Mouse (Mus musculus) gastrocnemius, adult 2 months (tissue): ENCODE data around the gene Tprgl. TPM values are rescaled to one million over a fixed set of nuclear protein-coding genes. Genes with fewer than 3 reads are reported as not detected.
A peak's percentile ranks its signal among the peaks of the same experiment; 100 is the strongest.

Source experiments
- DNase-seq: peaks from one replicate; pipeline ENCODE4 v3.0.0; 2022
- H3K27ac ChIP-seq: fragments of 200-600 bp; 2 replicates; pipeline ENCODE4 v1.8.1; 2022; ENCODE audit warnings: mild to moderate bottlenecking
- H3K4me3 ChIP-seq: fragments of 200-600 bp; 2 replicates; pipeline ENCODE4 v1.8.1; 2022; ENCODE audit warnings: mild to moderate bottlenecking, moderate library complexity
- CTCF ChIP-seq: fragments of 200-600 bp; IDR thresholded peaks from 2 replicates; pipeline ENCODE4 v1.8.1; 2022; ENCODE audit warnings: antibody characterized with exemption, mild to moderate bottlenecking, moderate library complexity
- intact Hi-C: fragments of 180-260 bp; cut with DNase I; formaldehyde crosslinking; loops from one replicate; pipeline ENCODE4 v1.15.1; 2025
- total RNA-seq, 2 experiments: library from RNA; stranded (reverse); gene quantifications; 2 replicates each; pipeline ENCODE4 v1.2.3; 2021

Gene Tprgl
- total RNA-seq, 2 experiments from 2014 or later, result 86.9 to 109 TPM

GRCm38 (mm10) chr4:154129950-154130349, 30.5 kb downstream of the Tprgl start:
- no peak for TF ChIP-seq CTCF
- H3K4me3 ChIP-seq, result no peak overlapping the region
- intact Hi-C loops, result no loop called here
- H3K27ac ChIP-seq, result no peak overlapping the region
- no peak for DNase-seq

DNA sequence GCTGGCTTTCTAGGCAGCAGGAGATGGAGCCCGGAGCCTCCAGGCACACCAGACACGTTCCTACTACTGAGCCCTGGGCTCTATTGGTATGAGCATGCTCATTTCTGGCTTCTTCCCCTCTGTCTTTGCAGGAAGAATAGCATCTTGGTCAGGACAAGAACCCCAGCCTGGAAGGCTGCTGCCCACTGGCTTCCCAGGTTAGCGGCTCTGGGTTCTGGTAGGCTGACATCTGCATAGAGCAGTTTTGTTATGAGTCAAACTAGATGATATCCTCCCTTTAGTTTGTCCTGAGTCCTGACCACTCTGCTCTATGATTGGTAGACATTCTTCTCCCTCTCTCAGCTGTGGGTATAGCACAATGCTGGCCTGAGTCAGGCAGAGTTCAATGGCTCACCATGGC, 33.2 kb downstream of the Tprgl start:
- H3K27ac ChIP-seq, result no peak overlapping the region
- intact Hi-C loops, result no loop called here
- no peak for DNase-seq
- no peak for TF ChIP-seq CTCF
- H3K4me3 ChIP-seq, result no peak overlapping the region

DNA sequence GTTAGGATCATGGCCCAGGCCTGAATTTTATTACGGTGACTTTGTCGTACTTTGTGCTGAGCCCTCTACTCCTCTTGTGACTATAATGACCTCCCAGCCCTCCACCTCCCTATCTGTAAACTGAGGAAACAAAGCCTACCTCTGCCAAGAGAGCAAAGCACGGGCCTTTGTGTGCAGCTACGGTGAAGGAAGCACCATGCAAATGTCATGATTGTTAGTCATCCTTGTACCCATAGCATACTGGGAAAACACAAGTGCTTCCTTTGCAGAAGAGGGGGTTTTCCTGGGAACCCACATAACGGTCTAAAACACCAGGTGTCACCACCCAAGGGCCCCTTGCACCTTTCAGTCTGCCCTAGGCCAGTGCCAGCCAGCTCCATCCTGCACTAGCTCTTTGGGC, 35.3 kb downstream of the Tprgl start:
- intact Hi-C loops, result no loop called here
- DNase-seq, result no peak
- Histone ChIP-seq H3K27ac (no peak overlapping the region), H3K4me3 (no peak overlapping the region)
- no peak for TF ChIP-seq CTCF

DNA sequence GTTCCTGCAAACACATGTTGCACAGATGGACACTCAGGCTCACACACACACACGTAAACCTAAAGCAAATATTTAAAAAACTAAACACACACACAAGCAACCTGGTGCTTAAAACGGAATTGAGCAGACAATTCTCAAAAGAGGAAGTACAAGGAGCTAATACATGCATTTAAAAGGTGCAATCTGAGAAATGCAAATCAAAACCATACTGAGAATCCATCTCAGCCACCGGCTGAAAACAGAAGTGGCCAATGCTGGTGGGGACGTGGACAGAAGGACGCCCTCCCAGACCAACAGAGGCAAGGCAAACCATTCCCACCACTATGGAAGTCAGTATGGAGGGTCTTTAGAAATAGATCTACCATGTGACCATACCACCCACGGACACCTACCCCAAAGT, 36.9 kb downstream of the Tprgl start:
- no peak for DNase-seq
- intact Hi-C loops, result no loop called here
- H3K4me3 ChIP-seq, result no peak overlapping the region
- no peak for TF ChIP-seq CTCF
- no peak overlapping the region for H3K27ac ChIP-seq

DNA sequence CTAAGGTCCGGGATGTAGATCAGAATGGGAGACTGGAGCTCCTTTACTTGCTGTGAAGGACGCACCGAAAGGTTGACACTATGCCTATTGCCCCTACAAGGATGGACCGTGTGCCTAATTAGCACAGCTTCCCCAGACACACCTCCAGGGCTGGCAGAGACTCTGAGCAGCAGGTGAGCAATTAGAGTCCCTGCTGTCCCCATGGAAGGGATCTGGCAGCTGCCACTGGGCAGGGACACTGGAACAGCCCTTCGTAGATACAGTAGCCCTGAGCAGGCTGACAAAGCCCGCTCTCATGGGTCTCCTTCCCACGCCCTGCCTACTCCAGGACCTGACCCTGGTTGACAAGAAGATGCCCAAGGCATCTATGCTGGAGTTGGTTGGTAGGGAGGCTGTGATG, 38.1 kb downstream of the Tprgl start:
- H3K4me3 ChIP-seq, result no peak overlapping the region
- DNase-seq, result no peak
- no peak overlapping the region for H3K27ac ChIP-seq
- intact Hi-C loops, result no loop called here
- no peak for TF ChIP-seq CTCF

DNA sequence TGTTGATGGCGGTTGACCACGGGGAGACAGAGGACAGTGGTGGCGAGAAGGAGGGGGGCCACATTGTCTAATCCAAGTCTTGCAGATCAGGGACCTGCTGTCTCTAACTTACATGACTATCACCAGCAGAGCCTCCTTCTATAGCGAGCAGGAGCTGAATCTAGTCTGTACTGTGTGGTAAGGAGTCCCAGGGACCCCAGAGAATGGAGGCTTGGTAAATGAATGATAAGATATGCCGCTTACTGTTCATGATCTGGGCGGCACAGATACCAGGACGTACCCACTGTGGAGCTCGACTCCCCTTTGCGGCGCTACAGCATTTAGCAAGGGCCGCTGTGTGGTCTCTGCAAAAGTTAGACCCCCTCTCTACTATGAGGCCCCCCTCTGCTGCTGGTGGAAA, 38.7 kb downstream of the Tprgl start:
- Histone ChIP-seq H3K27ac (no peak overlapping the region), H3K4me3 (no peak overlapping the region)
- no peak for DNase-seq
- no peak for TF ChIP-seq CTCF
- intact Hi-C loops, result no loop called here

- DNase-seq, result no peak
- H3K27ac ChIP-seq, result no peak overlapping the region
- intact Hi-C loops, result no loop called here
Measured at GRCm38 (mm10) chr4:154119208-154119607, 41.3 kb downstream of the Tprgl start.

DNA sequence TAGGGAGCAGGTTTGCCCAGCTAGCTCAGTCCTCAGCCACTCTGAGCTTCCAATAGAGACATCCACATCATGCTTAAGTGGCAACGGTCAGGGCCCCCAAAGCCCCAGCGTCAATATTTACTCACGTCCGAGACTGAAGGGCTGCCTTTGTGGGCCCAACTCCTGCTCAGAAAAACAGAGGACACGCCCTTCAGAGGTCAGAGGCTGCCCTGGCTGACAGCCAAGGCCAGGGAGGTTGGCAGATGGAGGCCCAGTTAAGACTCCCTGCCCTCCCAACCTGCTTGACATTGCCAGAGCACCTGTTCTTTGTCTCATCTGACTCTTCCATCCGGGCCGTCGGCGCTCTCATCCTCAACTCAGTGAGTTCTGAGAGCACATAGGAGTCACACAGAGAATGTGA, 41.7 kb downstream of the Tprgl start:
- intact Hi-C loops, result no loop called here
- Histone ChIP-seq H3K4me3 (no peak overlapping the region), H3K27ac (no peak overlapping the region)
- no peak for TF ChIP-seq CTCF
- DNase-seq, result no peak

More at GRCm38 (mm10) chr4:154119208-154119607, 41.3 kb downstream of the Tprgl start:
- no peak for TF ChIP-seq CTCF
- no peak overlapping the region for H3K4me3 ChIP-seq

GRCm38 (mm10) chr4:154116421-154116820, 44.0 kb downstream of the Tprgl start:
- no peak overlapping the region for H3K4me3 ChIP-seq
- no peak overlapping the region for H3K27ac ChIP-seq
- no peak for TF ChIP-seq CTCF
- intact Hi-C loops, result no loop called here
- no peak for DNase-seq

- no peak overlapping the region for H3K4me3 ChIP-seq
- DNase-seq, result no peak
- H3K27ac ChIP-seq, result no peak overlapping the region
- TF ChIP-seq CTCF, result no peak
- intact Hi-C loops, result no loop called here
Measured at GRCm38 (mm10) chr4:154109850-154110243, 50.6 kb downstream of the Tprgl start.

- Histone ChIP-seq H3K4me3 (no peak overlapping the region), H3K27ac (no peak overlapping the region)
- TF ChIP-seq CTCF, result no peak
- DNase-seq, result peak; percentile 44
- intact Hi-C loops, result no loop called here
Measured at GRCm38 (mm10) chr4:154109216-154109849, 51.1 kb downstream of the Tprgl start.

Other genes with a start within 250 kb of the Tprgl start
- 10 to 100 TPM; 16.6 to 17.9 TPM for gene A430005L14Rik, start 203.4 kb downstream of the Tprgl start, total RNA-seq
- 1 to 10 TPM; 1.0 to 2.6 TPM for gene Dffb, start 185.5 kb downstream of the Tprgl start, total RNA-seq
- gene Cep104, start 185.5 kb downstream of the Tprgl start, total RNA-seq, result 10 to 100 TPM; 28.3 to 30.0 TPM
- 10 to 100 TPM; 24.4 to 29.0 TPM for gene Lrrc47, start 148.9 kb downstream of the Tprgl start, total RNA-seq
- 1 to 10 TPM; 2.0 to 2.3 TPM for gene Smim1, start 134.4 kb downstream of the Tprgl start, total RNA-seq
- not detected for gene Ccdc27, start 118.0 kb downstream of the Tprgl start, total RNA-seq
- gene Trp73, start 20.5 kb downstream of the Tprgl start, total RNA-seq, result not detected
- gene Wrap73, start 18.3 kb downstream of the Tprgl start, total RNA-seq, result 10 to 100 TPM; 10.6 to 10.8 TPM
- under 1 TPM; 0.15 to 0.70 TPM for gene Megf6, start 10.1 kb upstream of the Tprgl start, total RNA-seq
- gene Arhgef16, start 141.0 kb upstream of the Tprgl start, total RNA-seq, result under 1 TPM; 0.17 to 0.23 TPM
- not detected for gene B230104I21Rik, start 175.5 kb upstream of the Tprgl start, total RNA-seq